In the genomic region with DNA sequence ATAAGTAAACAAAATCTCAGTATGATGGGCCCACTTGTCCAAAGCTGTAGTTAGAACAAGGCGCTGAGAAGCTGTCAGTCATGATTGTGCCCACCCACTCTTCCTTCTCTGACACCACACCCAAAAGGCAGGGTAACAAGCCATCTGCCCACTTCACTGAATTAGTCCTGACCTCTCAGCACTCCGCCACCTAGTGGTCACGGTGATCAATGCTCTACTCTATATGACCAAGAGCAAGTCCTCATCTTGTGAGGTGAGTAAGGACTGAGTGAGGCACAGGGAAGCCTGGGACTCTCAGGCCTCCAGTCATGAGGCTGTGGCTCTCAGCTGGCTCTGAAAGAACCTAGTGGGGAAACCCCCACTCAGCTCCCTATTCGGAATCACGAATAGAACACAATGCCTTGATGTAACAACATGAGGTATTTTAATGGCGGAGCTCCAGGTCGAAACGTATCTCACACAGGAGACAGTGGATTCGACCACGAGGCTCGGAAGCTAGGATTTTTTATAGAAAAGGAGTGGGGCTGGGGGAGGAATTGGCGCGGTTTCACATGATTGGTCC, we compare ENCODE assay signal across 7 mouse cellular contexts.
DNase-seq lines count a peak whose midpoint lies in the region; ATAC-seq and TF ChIP-seq lines count a peak whose summit lies in the region.
"Not testable (repeated sequence)": the region's sequence is repeated elsewhere in the genome, so short reads cannot be mapped to it uniquely, and the experiment has no call there.

No protein-coding gene starts in this region.

- intact Hi-C loops in heart, adult 2 months (cut with DNase I): not testable (repeated sequence)

- not testable (repeated sequence) for TF ChIP-seq POLR2A in heart, adult 2 months (IDR thresholded peaks at IDR 0.05; ENCODE audit: insufficient read depth, low read depth, low read length)

- DNase-seq in 3T3-L1 (ENCODE audit: low read depth, low spot score) (peak; percentile 7), R1 (ENCODE audit: low read depth, low spot score) (peak; percentile 75)
- not testable (repeated sequence) for DNase-seq in G1E (ENCODE audit: low spot score); heart, adult 2 months; liver, postnatal 0 days; stomach, postnatal 0 days (ENCODE audit: low spot score)

- not testable (repeated sequence) for H3K27me3 ChIP-seq in E14TG2a.4 (ENCODE audit: insufficient read depth, low read length); G1E (ENCODE audit: insufficient read depth, low read length); heart, adult 2 months (ENCODE audit: control insufficient read depth, insufficient read depth, low read length); liver, postnatal 0 days (ENCODE audit: insufficient read depth, low read length); stomach, postnatal 0 days (ENCODE audit: control insufficient read depth, insufficient read depth, low read length)

- H3K27ac ChIP-seq in heart, adult 2 months; liver, postnatal 0 days (ENCODE audit: low read depth); stomach, postnatal 0 days (replicated peaks): not testable (repeated sequence)

- not testable (repeated sequence) for H3K4me1 ChIP-seq in E14TG2a.4 (replicated peaks; ENCODE audit: low read depth, low read length); G1E (ENCODE audit: insufficient read depth, low read depth, low read length); heart, adult 2 months (ENCODE audit: control insufficient read depth, insufficient read depth, low read length); liver, postnatal 0 days (ENCODE audit: insufficient read depth); stomach, postnatal 0 days (replicated peaks; ENCODE audit: control insufficient read depth, insufficient read depth)

- H3K79me2 ChIP-seq in heart, adult 2 months (replicated peaks; ENCODE audit: control insufficient read depth, insufficient read depth, low read length): not testable (repeated sequence)

- not testable (repeated sequence) for H3K9ac ChIP-seq in heart, adult 2 months (ENCODE audit: low read depth, low read length); liver, postnatal 0 days (replicated peaks); stomach, postnatal 0 days (ENCODE audit: low read length)

- not testable (repeated sequence) for H3K36me3 ChIP-seq in E14TG2a.4 (ENCODE audit: insufficient read depth, low read length); G1E (replicated peaks); heart, adult 2 months (ENCODE audit: control insufficient read depth, insufficient read depth, low read length); liver, postnatal 0 days (replicated peaks; ENCODE audit: insufficient read depth, low read length); stomach, postnatal 0 days (ENCODE audit: control insufficient read depth, insufficient read depth, low read length)

- not testable (repeated sequence) for TF ChIP-seq EP300 in heart, adult 2 months (IDR thresholded peaks at IDR 0.05; ENCODE audit: insufficient read depth, low read depth, low read length); liver, postnatal 0 days (IDR thresholded peaks at IDR 0.05; ENCODE audit: low read depth); stomach, postnatal 0 days (optimal IDR thresholded peaks at IDR 0.05)

- H3K4me3 ChIP-seq in E14TG2a.4 (replicated peaks; ENCODE audit: low read length); G1E (ENCODE audit: low read depth, low read length); heart, adult 2 months; liver, postnatal 0 days (ENCODE audit: low read depth, low read length); stomach, postnatal 0 days (ENCODE audit: low read depth, low read length): not testable (repeated sequence)

- ATAC-seq in G1E (ENCODE audit: extremely low read depth, insufficient number of reproducible peaks, low FRiP score, poor library complexity, severe bottlenecking): peak; percentile 45
- not testable (repeated sequence) for ATAC-seq in liver, postnatal 0 days; stomach, postnatal 0 days (ENCODE audit: low FRiP score, low TSS enrichment)

- H3K9me3 ChIP-seq in E14TG2a.4 (ENCODE audit: low read length); G1E (replicated peaks); liver, postnatal 0 days (ENCODE audit: low read length); stomach, postnatal 0 days (ENCODE audit: control insufficient read depth, low read length): not testable (repeated sequence)

- peak; percentile 26; the same call in 1 of the 2 replicates for TF ChIP-seq CTCF in E14TG2a.4 (conservative IDR thresholded peaks at IDR 0.05; ENCODE audit: low read length)
- TF ChIP-seq CTCF in G1E (IDR thresholded peaks at IDR 0.05; ENCODE audit: low read depth, low read length): not testable (repeated sequence)
- peak; percentile 36; the same call in 1 of the 2 replicates for TF ChIP-seq CTCF in heart, adult 2 months (IDR thresholded peaks at IDR 0.05)
- peak; percentile 43 for TF ChIP-seq CTCF in liver, postnatal 0 days (IDR thresholded peaks at IDR 0.05; ENCODE audit: low read depth)
- TF ChIP-seq CTCF in stomach, postnatal 0 days (IDR thresholded peaks at IDR 0.05; ENCODE audit: low read depth): peak; percentile 49

- WGBS in heart, adult 2 months: 65% methylated on average over 13 of the region's 13 CpGs
- 61% methylated on average over 13 of the region's 13 CpGs for WGBS in liver, postnatal 0 days (ENCODE audit: insufficient replicate concordance)
- 61% methylated on average over 13 of the region's 13 CpGs for WGBS in stomach, postnatal 0 days

- H3K4me2 ChIP-seq in liver, postnatal 0 days (ENCODE audit: low read depth, low read length); stomach, postnatal 0 days (replicated peaks; ENCODE audit: low read depth): not testable (repeated sequence)
